Mouse (Mus musculus) thymus, postnatal 25 days (tissue): ENCODE measurements around the gene Ncan.

Source experiments
- DNase-seq: peaks from one replicate; pipeline ENCODE4 v3.0.0; 2022

Ncan gene

GRCm38 (mm10) chr8:70128435-70128834 is 7.8 kb upstream of the Ncan start:
- no peak for DNase-seq

DNA sequence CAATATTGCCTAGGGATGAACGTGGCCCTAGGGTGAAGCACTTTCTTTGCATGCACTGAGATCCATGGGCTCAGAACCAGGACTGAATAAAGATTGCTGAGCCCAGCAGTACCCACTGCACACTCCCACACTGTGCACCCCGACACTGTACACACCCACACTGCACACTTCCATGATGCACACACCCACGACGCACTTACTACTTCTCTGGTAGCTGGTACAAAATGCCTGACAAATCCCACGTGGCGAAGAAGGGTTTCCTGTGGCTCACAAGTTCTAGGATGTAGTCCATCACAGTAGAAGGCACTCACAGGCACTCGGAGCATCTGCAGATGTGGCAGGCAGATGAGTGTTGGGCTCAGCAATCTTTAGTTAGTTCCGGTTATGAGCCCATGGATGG is 4.3 kb upstream of the Ncan start:
- no peak for DNase-seq

DNA sequence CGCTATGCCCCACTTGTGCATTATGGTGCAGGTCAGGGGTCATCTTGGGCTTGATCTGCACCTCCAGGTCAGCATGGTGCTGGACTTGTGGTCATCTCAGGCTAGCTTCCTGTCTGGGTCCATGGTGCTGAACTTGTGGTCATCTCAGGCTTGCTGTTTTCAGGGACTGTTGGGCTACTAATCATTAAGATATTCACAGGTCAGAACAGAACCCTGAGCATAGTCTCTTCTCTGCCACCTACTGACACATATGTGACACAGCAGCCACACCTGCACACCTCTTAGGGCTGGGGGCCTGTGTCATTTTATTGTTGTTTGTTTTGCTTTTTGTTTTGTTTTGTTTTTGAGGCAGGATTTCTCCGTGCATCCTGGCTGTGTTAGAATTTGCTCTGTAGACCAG is 2.2 kb upstream of the Ncan start:
- peak; percentile 23 for DNase-seq

DNA sequence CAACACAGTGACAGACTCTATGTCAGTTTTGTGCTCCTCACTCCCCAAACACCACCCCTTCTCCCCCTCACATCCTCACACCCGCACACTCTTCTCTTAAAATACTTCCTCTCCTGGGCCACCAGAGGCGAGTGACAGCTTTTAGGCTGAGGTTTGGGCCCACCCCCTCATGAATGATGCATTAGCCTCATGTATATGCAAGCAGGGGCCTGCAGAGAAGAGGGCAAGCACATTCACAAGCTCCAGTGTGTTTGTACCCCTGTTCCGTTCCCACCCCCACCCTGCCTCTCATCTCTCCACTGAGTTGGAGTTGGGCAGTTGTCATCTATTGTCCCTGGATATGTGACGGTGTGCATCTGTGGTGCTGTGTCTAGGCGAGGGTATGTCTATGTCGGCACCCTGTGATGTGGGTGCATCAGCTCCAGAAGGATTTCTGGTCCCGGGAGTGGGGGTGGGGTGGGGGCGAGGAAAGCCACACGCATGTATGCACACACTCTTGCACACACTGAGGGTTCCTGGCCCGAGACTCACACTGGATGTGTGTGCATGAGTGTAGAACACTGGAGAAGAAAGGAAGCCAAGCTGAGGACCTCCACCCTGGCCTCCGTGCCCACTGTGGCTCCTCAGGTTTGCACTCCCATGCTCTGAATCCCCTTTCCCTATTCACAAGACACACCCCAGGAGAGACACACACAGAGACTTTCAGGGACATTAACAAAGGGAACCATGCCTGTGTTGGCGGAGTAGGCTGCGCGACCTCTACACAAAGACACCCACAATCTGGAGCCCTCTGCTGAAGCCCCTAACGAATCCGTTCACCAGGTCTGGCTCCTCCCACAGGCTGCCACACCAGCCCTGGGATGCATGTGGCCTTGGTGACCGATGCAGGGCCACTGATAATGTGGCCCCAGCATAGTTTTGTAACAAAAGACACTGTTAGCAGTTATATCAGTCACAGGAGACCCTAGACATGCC is 1.7 kb downstream of the Ncan start:
- no peak for DNase-seq

GRCm38 (mm10) chr8:70117611-70118010 is 3.1 kb downstream of the Ncan start:
- DNase-seq = peak; percentile 16

DNA sequence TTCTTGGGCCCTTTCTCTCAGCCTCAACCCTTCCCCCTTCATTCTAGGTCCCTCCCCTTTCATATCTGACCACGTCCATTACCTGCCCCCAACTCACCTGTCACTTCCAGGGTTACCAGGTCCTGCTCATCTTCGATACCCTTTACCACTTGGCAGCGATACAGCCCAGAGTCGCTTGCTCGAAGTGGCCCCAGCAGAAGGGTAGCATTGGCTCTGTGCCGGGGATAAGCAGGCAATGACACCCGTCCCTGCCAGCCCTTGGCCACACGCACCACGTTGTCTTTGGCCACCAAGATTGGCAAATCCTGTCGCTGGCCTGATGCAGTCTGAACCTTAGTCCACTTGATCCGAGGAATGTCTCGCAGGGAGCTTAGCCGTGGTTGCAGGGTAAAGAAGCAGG is 5.8 kb downstream of the Ncan start:
- DNase-seq = no peak

- DNase-seq = no peak
Observed at GRCm38 (mm10) chr8:70114488-70114887, 6.2 kb downstream of the Ncan start.

- no peak for DNase-seq
Observed at GRCm38 (mm10) chr8:70112401-70113016, 8.2 kb downstream of the Ncan start.

DNA sequence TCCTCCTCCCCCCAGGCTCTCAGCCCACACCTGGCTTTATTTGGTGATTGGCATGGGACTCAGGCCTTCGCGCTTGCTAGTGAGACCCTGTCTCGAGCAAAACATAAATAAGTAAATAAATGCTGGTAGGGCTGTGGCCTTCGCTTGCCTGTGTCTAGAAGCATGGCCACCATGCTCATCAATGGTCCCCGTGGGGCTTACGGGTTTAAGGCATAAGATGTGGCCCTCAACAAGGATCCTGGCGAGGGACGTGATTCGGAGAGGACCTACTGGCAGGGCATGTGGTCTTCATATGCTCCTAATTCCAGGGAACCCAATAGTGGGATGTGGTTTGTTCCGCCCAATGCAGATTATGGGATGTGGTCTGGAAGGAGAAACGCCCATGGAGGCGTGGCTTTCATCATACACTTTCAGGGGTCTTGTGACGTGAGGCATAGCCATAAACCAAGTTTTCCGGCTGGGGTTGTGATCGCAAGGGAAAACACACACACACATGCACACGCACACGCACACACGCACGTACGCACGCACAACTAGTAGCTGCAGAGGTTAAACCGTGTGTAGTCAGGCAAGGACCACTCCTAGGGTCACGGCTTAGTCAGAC is 9.4 kb downstream of the Ncan start:
- DNase-seq = no peak

DNA sequence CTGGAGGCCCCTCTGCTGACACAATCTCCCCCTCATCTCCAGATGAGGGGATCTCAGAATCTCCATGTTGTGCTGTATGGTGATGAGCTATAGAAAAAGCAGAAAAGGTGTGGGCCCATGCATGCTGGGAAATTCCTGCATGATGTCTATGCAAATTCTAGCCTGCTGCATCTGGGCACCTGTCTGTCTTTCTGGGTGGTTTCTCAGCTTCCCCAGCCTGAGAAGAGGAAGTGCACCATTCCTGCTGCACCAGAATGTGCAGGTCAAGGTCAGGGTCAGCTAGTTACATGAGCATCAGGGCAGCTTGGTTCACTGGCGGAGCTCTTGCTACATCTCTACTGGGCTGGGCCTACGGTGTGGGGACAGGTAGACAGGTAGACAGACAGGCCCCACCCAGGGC is 10.2 kb downstream of the Ncan start:
- DNase-seq = no peak

DNA sequence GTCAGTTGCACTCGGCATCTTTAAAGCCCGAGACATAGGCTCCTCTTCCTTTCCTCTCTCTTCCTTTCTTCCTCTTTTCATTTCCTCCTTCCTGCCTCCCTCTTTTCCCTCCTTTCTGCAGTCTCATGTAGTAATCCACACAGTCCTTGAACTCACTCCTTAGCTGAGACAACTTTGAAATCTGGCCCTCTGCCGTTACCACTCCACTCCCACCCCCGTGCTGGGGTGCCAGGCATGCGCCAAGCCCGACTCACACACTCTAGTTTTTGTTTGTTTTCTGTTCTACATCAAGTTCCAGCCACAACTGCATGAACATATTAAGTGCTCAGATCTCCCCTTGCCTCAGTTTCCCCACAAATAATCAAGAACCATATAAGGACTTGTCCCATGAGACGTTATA is 15.8 kb downstream of the Ncan start:
- DNase-seq = no peak

GRCm38 (mm10) chr8:70104506-70104905 is 16.2 kb downstream of the Ncan start:
- peak; percentile 62 for DNase-seq

- no peak for DNase-seq
Observed at GRCm38 (mm10) chr8:70100241-70100640, 20.4 kb downstream of the Ncan start.

DNA sequence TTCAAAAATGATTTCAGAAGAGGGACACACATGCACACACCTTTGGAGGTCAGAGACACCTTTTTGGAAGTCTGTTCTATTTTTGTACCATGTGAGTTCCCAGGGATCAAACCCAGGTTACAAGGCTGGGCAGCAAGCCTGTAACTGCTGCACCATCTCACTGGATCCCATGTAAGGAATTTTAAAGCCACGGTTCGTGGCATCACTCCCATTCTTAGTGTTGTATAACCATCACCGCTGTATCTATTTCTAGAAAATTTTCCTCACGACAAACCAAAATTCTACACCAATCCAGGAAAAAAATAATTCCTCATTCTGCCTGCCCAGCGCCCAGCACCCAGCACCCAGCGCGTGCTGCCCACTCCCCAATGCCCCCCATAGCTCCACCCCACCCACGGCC is 21.4 kb downstream of the Ncan start:
- DNase-seq = no peak

DNA sequence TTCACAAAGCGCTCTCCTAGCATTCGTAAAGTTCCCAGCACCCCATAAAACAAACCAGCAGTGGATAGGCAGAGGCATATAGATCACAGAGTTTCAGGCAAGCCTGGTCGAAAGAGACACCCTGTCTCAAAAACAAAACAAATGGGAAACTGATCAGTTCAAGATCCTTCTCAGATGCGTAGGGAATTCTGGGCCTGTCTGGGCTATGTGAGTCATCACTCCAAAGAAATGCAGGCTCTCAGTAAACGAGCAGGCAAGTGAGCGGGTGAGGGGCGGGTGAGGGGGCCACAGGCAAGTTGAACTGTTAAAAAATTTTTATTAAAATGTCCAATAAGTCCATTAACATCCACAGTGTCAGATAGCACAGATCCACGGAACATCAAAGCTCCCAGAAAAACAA is 27.9 kb downstream of the Ncan start:
- no peak for DNase-seq

GRCm38 (mm10) chr8:70089296-70089960 is 31.2 kb downstream of the Ncan start:
- no peak for DNase-seq

DNA sequence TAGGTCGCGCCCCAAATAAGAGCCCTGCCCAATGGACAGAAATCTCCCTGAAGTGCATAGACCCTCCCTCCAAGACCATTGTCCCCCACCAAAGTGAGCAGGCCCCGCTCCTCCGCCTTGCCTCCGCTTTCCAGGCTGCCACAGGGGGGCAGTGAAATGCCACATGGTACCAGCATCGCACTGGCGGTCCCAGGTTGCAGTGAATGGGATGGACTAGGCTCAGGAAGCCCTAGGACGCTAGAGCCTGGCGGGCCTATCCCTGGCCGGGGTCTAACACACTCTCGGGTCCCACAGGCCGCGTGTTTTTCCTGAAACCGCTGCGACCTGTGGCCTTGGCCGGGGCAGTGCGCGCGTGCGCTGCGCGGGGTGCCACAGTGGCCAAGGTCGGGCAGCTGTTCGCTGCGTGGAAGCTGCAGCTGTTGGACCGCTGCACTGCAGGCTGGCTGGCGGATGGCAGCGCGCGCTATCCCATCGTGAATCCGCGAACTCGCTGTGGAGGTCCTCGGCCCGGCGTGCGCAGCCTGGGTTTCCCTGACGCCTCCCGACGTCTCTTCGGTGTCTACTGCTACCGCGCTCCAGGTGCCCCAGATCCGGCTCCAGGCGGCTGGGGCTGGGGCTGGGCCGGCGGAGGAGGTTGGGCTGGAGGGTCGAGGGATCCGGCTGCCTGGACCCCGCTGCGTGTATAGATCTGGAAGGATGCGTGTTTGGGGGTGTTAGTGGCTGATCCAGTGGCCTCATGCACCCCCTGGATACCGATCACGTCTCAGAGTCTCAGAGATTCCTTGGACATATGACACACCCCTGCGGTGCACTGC is 32.6 kb downstream of the Ncan start:
- no peak for DNase-seq

- DNase-seq = no peak
Observed at GRCm38 (mm10) chr8:70087237-70087636, 33.4 kb downstream of the Ncan start.

DNA sequence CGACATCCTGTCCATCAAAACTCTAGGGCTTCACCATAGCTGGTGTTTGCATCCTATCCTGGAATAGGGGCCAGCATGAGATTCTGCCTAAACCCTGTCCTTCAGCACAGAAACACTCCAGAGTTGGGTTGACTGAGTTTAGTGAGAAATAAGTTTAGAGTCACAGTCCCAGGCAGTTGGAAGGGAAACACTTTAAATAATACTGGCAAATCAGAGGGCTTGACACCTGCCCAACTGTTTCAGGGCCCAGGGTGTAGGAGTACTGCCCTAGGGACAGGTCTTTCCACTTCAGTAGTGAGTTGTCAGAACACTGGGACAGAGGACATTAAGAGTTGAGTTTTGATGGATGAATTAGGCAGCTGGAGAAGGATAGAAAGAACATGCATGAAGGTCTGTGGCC is 34.5 kb downstream of the Ncan start:
- DNase-seq = no peak

GRCm38 (mm10) chr8:70084191-70085065 is 36.2 kb downstream of the Ncan start:
- DNase-seq = no peak

GRCm38 (mm10) chr8:70083285-70083684 is 37.4 kb downstream of the Ncan start, which contains the start of gene Hapln4:
TSS of gene Hapln4 (plus strand) at chr8:70083457.
- no peak for DNase-seq
